Mouse (Mus musculus): Measurements from ENCODE around the gene Il1rapl2. TPM values are rescaled to one million over a fixed set of nuclear protein-coding genes. Genes with fewer than 3 reads are reported as not detected.

Il1rapl2 gene
- 1.3 and 2.1 TPM in 2 replicates for polyA plus RNA-seq (2021; fragmentation: Nextera tagmentation)
- long read RNA-seq, experiment 1, partial matches to known transcripts: 0 of 4 reads
- long read RNA-seq, experiment 1, other reads (novel, unspliced or antisense): 4 of 4 reads
- long read RNA-seq, experiment 2, partial matches to known transcripts: 1 of 3 reads
- long read RNA-seq, experiment 2, other reads (novel, unspliced or antisense): 2 of 3 reads

DNA sequence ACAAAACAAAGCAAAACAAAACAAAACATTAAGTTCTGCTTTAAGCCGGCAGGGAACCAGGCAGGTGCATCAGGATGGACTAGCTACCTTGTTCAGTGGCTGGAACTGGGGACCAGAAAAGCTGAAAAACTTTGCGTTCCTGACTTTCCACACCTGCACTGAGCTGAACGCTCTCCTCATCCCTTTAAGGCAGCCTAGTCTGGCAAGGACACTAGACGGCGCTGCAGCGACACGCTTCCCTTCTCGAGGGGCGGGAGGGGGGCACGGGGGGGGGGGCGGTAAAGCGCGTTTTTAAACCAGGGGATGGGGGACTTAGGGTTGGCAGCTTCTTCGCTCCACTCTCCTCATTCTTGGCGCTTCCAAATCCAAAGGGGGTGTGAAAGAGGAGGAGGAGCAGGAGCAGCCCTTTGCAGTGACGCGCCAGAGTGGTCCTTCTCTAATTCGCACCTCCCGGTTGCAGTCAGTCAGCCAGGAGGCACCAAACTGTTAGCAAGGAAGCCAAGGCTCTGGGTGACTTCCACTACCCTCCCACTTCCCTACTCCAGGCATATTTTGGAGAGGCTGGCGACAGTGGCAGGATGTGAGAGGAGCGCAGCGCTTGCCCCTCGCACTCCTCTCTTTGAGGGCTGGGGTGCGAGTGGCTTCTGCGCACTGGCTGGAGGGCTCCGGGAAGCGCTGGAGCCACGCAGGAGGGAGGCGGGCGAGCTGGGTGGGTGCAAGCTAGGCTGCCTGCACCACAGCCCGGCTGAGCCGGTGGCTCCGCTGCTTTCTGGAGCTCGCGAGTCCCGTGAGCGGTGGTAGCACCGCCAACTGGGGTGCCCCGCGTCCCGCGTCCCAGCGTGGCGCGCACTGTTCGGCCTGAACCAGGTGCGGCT is at the start of gene Il1rapl2:
TSS of gene Il1rapl2 (plus strand) at position 288 of the 875 bp plus-strand sequence.

DNA sequence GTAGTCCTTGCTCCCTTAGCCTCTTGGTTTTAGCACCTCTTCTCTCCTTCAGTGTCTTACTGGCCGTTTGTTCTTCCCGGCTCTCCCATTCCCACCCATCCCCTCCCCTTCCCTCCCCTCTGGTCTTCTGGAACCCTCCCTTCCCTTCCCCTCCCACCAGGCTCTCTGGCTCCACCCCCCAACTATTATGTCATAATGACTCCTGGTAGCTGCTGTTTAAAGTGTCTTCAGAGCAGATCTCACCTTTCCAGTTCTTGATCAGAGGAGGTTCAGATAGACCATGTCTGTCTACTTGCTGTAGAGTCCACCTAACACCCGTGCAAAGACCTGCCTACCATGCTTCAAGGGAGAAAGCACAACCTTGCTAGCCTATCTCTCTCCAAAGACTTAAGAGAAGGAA is 639.1 kb downstream of the Il1rapl2 start, which contains the start of gene Tex13a:
TSS of gene Tex13a (minus strand) at position 101 of the 400 bp plus-strand sequence.

